Mouse (Mus musculus) stomach, postnatal 0 days (tissue): ENCODE measurements around the gene Polm. TPM values are rescaled to one million over a fixed set of nuclear protein-coding genes. Genes with fewer than 3 reads are reported as not detected.
A peak's percentile ranks its signal among the peaks of the same experiment; 100 is the strongest.

Source experiments
- ATAC-seq: fragments of 200-750 bp; cut with Nextera tagmentation; 2 replicates; pipeline ENCODE4 v1.8.0; 2017; ENCODE audit not compliant: low FRiP score, low TSS enrichment
- DNase-seq: peaks from one replicate; pipeline ENCODE4 v3.0.0-alpha.2; 2016; ENCODE audit warnings: low spot score
- H3K27ac ChIP-seq: fragments of 300-500 bp; sonication (generic); replicated peaks from 2 replicates; pipeline ENCODE4 v1.5.1; 2014; ENCODE audit warnings: mild to moderate bottlenecking, control low read depth
- H3K27me3 ChIP-seq: fragments of 300-500 bp; sonication (generic); 2 replicates; pipeline ENCODE4 v1.6.1; 2014; ENCODE audit warnings: low read length; ENCODE audit not compliant: control insufficient read depth, insufficient read depth
- H3K36me3 ChIP-seq: fragments of 300-500 bp; sonication (generic); 2 replicates; pipeline ENCODE4 v1.6.1; 2014; ENCODE audit warnings: low read length, mixed read lengths; ENCODE audit not compliant: control insufficient read depth, insufficient read depth
- H3K4me1 ChIP-seq: fragments of 300-500 bp; sonication (generic); replicated peaks from 2 replicates; pipeline ENCODE4 v1.6.1; 2014; ENCODE audit warnings: antibody characterized with exemption; ENCODE audit not compliant: control insufficient read depth, insufficient read depth
- H3K4me2 ChIP-seq: fragments of 300-500 bp; sonication (generic); replicated peaks from 2 replicates; pipeline ENCODE4 v1.6.1; 2014; ENCODE audit warnings: low read depth, mild to moderate bottlenecking, control low read depth, moderate library complexity
- H3K4me3 ChIP-seq: fragments of 300-500 bp; sonication (generic); 2 replicates; pipeline ENCODE4 v1.5.1; 2014; ENCODE audit warnings: low read depth, low read length, control low read depth
- H3K9ac ChIP-seq: fragments of 300-500 bp; sonication (generic); 2 replicates; pipeline ENCODE4 v1.6.1; 2014; ENCODE audit warnings: mild to moderate bottlenecking, low read length, control low read depth, mixed read lengths
- H3K9me3 ChIP-seq: fragments of 300-500 bp; sonication (generic); 2 replicates; pipeline ENCODE4 v1.6.1; 2016; ENCODE audit warnings: low read length; ENCODE audit not compliant: control insufficient read depth
- CTCF ChIP-seq: IDR thresholded peaks from 2 replicates; pipeline ENCODE4 v1.5.1; 2016; ENCODE audit warnings: antibody characterized with exemption, low read depth, mild to moderate bottlenecking, moderate library complexity
- EP300 ChIP-seq: optimal IDR thresholded peaks from 2 replicates; pipeline ENCODE3; 2016; ENCODE audit warnings: antibody characterized with exemption
- WGBS: fragments of 180-500 bp; shearing (Covaris S2); extraction: QIAGEN DNeasy Blood & Tissue Kit; methylation state at CpG from one replicate; pipeline ENCODE4 v1.1.7; 2014; 5-methylcytosine and 5-hydroxymethylcytosine counted together
- polyA plus RNA-seq: library from polyadenylated mRNA; unstranded; fragments of >200 nt; fragmentation: Nextera tagmentation; extraction: Ambion mirVana; gene quantifications from 2 replicates; pipeline ENCODE4 v1.2.1, GENCODE M21; 2015

The Polm gene
- polyA plus RNA-seq, 1 experiment from 2014 or later = 6.3 TPM

GRCm38 (mm10) chr11:5868324-5868723 is 30.5 kb upstream of the Polm start:
- H3K9me3 ChIP-seq = no peaks in the 10 kb centered on the region
- H3K4me2 ChIP-seq = no peak overlapping the region
- WGBS = 87% methylated on average over 12 of the region's 12 CpGs
- no peak overlapping the region for H3K4me3 ChIP-seq
- H3K27ac ChIP-seq = no peak overlapping the region
- H3K36me3 ChIP-seq = peaks cover 4% of the 10 kb centered on the region
- H3K27me3 ChIP-seq = no peaks in the 10 kb centered on the region
- ATAC-seq (no peak), DNase-seq (no peak)
- H3K9ac ChIP-seq = no peak overlapping the region
- TF ChIP-seq CTCF (no peak), EP300 (no peak)
- no peaks in the 10 kb centered on the region for H3K4me1 ChIP-seq

- no peaks in the 10 kb centered on the region for H3K9me3 ChIP-seq
- no peak overlapping the region for H3K4me3 ChIP-seq
- no peak for TF ChIP-seq CTCF
- no peak for TF ChIP-seq EP300
- H3K27ac ChIP-seq = no peak overlapping the region
- H3K9ac ChIP-seq = no peak overlapping the region
- H3K27me3 ChIP-seq = no peaks in the 10 kb centered on the region
- 83% methylated on average over 2 of the region's 2 CpGs for WGBS
- DNase-seq (no peak), ATAC-seq (no peak)
- no peaks in the 10 kb centered on the region for H3K4me1 ChIP-seq
- H3K4me2 ChIP-seq = no peak overlapping the region
- H3K36me3 ChIP-seq = no peaks in the 10 kb centered on the region; the same call in none of the 2 replicates
Measured at GRCm38 (mm10) chr11:5867196-5867595, 29.4 kb upstream of the Polm start.

DNA sequence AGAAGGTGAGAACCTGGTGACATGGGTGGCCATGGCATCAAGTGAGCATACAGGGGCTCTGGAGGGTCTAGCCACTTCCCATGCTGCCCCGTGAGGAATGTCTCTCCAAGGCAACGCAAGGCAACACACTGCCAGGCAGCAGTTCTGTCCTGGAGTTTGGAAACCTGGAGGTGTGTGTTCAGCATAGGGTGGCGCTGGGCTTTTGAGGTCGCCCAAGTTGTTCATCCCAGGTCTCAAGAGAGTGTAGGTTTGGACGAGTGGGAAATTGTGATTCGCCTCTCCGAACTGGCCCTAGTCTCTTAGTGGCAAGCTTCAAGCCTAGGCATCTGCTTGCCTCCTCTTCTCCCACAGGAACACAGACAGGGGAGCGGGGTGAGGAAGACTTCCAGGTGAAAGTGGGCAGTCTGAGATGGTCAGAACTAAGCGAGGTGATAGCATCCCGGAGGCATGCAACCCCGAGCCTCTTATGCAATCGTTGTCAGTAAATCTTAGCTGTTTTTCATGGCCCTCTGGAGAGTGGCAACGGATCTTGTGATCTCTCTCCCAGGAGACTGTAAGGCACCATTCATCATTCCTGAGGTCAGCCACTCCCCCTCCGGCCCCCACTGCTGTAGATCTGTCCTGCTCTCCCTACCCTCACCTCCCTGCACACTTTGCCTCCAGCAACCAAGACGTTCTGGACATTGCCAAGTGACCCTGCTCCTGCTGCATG is 24.7 kb upstream of the Polm start:
- H3K27ac ChIP-seq = no peak overlapping the region
- WGBS = 16% methylated on average over 15 of the region's 15 CpGs
- DNase-seq (no peak), ATAC-seq (no peak)
- peak overlapping the region; percentile 73 for H3K4me2 ChIP-seq
- peak overlapping the region; percentile 63; the same call in 1 of the 2 replicates for H3K9ac ChIP-seq
- peak overlapping the region; percentile 46 for H3K4me3 ChIP-seq
- H3K36me3 ChIP-seq = no peaks in the 10 kb centered on the region
- no peaks in the 10 kb centered on the region for H3K9me3 ChIP-seq
- H3K27me3 ChIP-seq = no peaks in the 10 kb centered on the region
- H3K4me1 ChIP-seq = peaks cover 6% of the 10 kb centered on the region; the same call in 1 of the 2 replicates
- TF ChIP-seq CTCF (no peak), EP300 (no peak)

DNA sequence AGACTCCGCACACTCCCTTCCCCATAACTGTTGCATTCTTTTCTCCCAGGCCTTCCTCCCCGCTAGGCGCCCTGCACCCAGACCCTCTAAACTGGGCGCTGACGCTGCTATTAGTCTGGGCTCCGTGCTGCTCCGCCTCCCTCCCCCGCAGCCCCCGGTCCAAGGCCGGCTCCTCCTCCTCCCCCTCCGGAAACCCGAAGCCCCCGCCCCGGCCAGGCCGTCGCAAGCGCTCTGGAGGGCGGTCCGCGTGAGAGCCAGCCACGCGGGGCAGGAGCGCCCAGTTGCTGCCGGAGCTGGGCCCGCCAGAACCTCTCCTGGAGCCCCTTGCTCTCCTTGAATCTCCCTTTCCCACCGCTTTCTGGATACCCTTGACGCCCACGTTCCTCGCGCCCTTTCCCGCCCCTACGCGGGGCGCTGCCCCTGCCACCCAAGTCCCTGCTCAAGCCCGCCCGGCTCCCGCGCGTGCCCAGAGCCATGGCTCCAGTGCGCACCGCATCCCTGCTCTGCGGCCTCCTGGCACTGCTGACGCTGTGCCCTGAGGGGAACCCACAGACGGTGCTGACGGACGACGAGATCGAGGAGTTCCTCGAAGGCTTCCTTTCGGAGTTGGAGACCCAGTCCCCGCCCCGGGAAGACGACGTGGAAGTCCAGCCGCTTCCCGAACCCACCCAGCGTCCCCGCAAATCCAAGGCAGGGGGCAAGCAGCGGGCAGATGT is 24.0 kb upstream of the Polm start, which contains the start of gene Aebp1:
Aebp1 (plus strand) TSS at position 270 of the 716 bp plus-strand sequence.
- Histone ChIP-seq H3K4me2 (peak within 1 kb of the TSS; percentile 73), H3K36me3 (no peaks in the 10 kb centered on the region), H3K9me3 (no peaks in the 10 kb centered on the region), H3K27ac (0 out of 2 replicates have a peak within 1 kb of the TSS, but pooled peaks have one; percentile 13), H3K4me1 (peaks cover 6% of the 10 kb centered on the region; the same call in 1 of the 2 replicates), H3K27me3 (no peaks in the 10 kb centered on the region), H3K4me3 (peak within 1 kb of the TSS; percentile 46), H3K9ac (peak within 1 kb of the TSS; percentile 63)
- ATAC-seq (peak; percentile 66; the same call in 1 of the 2 replicates), DNase-seq (peak; percentile 61)
- no peak for TF ChIP-seq EP300
- no peak for TF ChIP-seq CTCF
- WGBS = 3% methylated on average over 44 of the region's 59 CpGs

GRCm38 (mm10) chr11:5860639-5861038 is 22.8 kb upstream of the Polm start:
- H3K4me1 ChIP-seq = peaks cover 6% of the 10 kb centered on the region; the same call in 1 of the 2 replicates
- no peak overlapping the region for H3K9ac ChIP-seq
- no peak for TF ChIP-seq CTCF
- TF ChIP-seq EP300 = no peak
- H3K36me3 ChIP-seq = no peaks in the 10 kb centered on the region
- WGBS = 45% methylated on average over 6 of the region's 6 CpGs
- no peak overlapping the region for H3K27ac ChIP-seq
- no peak overlapping the region for H3K4me3 ChIP-seq
- ATAC-seq (no peak), DNase-seq (no peak)
- H3K4me2 ChIP-seq = no peak overlapping the region
- no peaks in the 10 kb centered on the region for H3K9me3 ChIP-seq
- no peaks in the 10 kb centered on the region for H3K27me3 ChIP-seq
